Mouse (Mus musculus): ENCODE results near the gene Ncapd3. TPM values are rescaled to one million over a fixed set of nuclear protein-coding genes. Genes with fewer than 3 reads are reported as not detected.

Ncapd3 gene
- total and polyA plus RNA-seq, 2 experiments = 7.1 to 9.6 TPM

DNA sequence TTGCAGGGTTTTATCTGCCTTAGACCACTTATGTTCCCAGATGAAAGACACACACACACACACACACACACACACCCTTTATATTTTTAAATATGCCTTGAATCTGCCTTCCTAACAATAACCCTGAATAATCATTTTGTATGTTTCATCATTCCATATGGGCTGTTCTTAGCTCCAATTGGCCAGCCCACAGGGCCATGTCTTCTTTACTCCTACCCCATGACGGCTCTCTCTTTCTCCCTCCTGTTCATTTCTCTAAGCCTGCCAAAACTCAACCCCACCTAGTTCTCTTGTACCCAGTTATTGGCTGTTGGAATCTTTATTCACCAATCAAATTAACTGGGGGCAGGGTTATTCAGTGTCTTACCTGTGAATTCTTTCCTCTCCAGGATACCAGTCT, 60.2 kb downstream of the Ncapd3 start:
- 100% methylated on average over 1 of the region's 1 CpGs for WGBS

DNA sequence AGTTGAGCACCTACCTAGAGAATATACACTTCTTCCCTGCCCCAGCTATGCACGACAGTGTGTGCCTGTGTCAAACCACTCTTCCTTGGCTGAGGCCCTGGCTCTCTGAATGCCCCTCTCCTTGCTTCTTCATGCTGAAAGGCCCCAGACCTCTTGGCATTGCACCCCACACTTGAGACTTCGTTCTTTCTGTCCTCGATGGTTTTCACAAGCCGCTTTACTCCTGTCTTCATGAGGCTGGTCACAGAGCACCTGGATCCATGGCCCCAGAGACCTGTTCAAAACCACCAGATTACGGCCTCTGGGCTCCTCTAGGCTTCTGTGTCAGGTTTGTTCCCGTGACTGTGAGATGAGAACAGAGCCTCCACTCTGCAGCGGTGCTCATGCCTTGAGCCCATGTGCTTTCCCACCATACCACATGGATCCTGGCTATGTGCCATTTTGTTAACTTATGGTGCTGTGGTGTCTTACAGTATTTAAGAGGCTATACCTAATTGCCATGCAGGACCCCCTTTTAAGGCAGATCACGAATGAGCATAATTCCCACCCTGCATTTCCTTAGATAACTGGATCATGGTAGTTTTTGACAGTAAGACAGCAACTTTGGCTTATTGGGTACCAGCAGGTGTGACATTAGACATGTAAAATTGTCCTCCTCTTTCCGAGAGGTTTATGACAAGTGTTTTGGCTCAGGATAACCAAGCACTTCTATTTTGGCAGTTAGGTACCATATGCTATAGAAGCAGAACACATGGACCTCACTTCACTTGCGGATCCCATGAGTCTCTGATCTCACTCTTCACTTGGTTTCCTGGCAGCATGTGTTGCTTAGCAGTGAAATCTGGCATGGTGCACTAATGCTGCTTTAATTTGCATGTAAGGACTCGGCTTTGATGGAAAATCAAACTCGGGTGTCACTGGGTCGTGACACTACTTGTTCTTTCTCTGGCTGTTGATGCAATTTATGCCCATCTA, 61.1 kb downstream of the Ncapd3 start:
- 94% methylated on average over 13 of the region's 13 CpGs for WGBS
- Histone ChIP-seq H3K4me1 (ENCODE audit: control insufficient read depth, insufficient read depth, low read length) (no peaks in the 10 kb centered on the region), H3K9ac (ENCODE audit: low read depth, low read length) (no peak overlapping the region), H3K79me2 (ENCODE audit: control insufficient read depth, insufficient read depth, low read length) (no peaks in the 10 kb centered on the region), H3K27ac (replicated peaks; ENCODE audit: insufficient read depth, low read depth, low read length) (no peak overlapping the region), H3K4me3 (ENCODE audit: insufficient read depth, low read depth, low read length) (no peak overlapping the region), H3K36me3 (ENCODE audit: control insufficient read depth, insufficient read depth, low read length) (peaks cover 32% of the 10 kb centered on the region; the same call in 1 of the 2 replicates), H3K27me3 (ENCODE audit: control insufficient read depth, insufficient read depth, low read length) (no peaks in the 10 kb centered on the region)
- TF ChIP-seq CTCF (IDR thresholded peaks at IDR 0.05; ENCODE audit: low read depth, low read length) = no peak
- TF ChIP-seq POLR2A (IDR thresholded peaks at IDR 0.05; ENCODE audit: extremely low read depth, insufficient read depth, low read length) = no peak
- no peak for DNase-seq (ENCODE audit: extremely low read depth, low read depth, low spot score)

More for the DNA sequence above, 60.2 kb downstream of the Ncapd3 start:
- H3K27ac ChIP-seq (replicated peaks; ENCODE audit: insufficient read depth, low read depth, low read length) = no peak overlapping the region
- H3K4me1 ChIP-seq (ENCODE audit: control insufficient read depth, insufficient read depth, low read length) = no peaks in the 10 kb centered on the region
- TF ChIP-seq CTCF (IDR thresholded peaks at IDR 0.05; ENCODE audit: low read depth, low read length) (no peak), POLR2A (IDR thresholded peaks at IDR 0.05; ENCODE audit: extremely low read depth, insufficient read depth, low read length) (no peak)
- H3K4me3 ChIP-seq (ENCODE audit: insufficient read depth, low read depth, low read length) = no peak overlapping the region
- no peaks in the 10 kb centered on the region for H3K27me3 ChIP-seq (ENCODE audit: control insufficient read depth, insufficient read depth, low read length)
- no peak for DNase-seq (ENCODE audit: extremely low read depth, low read depth, low spot score)
- no peaks in the 10 kb centered on the region for H3K79me2 ChIP-seq (ENCODE audit: control insufficient read depth, insufficient read depth, low read length)
- no peak overlapping the region for H3K9ac ChIP-seq (ENCODE audit: low read depth, low read length)
- peaks cover 39% of the 10 kb centered on the region for H3K36me3 ChIP-seq (ENCODE audit: control insufficient read depth, insufficient read depth, low read length)

DNA sequence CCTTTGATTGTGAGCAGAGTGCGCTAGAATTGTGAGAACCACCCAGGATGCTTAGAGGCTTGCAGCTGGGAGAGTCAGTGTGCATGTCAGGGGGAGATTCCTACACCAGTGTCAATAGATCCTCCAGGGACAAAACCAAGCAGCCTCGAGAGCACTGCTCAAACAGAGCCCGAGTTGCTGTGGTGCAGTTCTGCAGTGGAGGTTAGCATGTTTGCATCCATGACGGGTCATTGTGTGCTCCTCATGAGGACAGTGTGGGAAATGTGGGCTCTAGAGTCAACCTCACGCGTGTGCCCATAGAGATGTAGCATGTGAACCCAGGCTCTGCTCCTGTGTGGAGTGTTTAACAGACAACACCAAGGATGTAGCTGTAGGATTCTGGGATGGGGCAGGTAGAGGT, 62.9 kb downstream of the Ncapd3 start:
- no peak overlapping the region for H3K27ac ChIP-seq (replicated peaks; ENCODE audit: insufficient read depth, low read depth, low read length)
- H3K27me3 ChIP-seq (ENCODE audit: control insufficient read depth, insufficient read depth, low read length) = no peaks in the 10 kb centered on the region
- no peaks in the 10 kb centered on the region for H3K4me1 ChIP-seq (ENCODE audit: control insufficient read depth, insufficient read depth, low read length)
- H3K4me3 ChIP-seq (ENCODE audit: insufficient read depth, low read depth, low read length) = no peak overlapping the region
- DNase-seq (ENCODE audit: extremely low read depth, low read depth, low spot score) = no peak
- no peak overlapping the region for H3K9ac ChIP-seq (ENCODE audit: low read depth, low read length)
- H3K79me2 ChIP-seq (ENCODE audit: control insufficient read depth, insufficient read depth, low read length) = no peaks in the 10 kb centered on the region
- TF ChIP-seq CTCF (IDR thresholded peaks at IDR 0.05; ENCODE audit: low read depth, low read length) (no peak), POLR2A (IDR thresholded peaks at IDR 0.05; ENCODE audit: extremely low read depth, insufficient read depth, low read length) (no peak)
- WGBS = 90% methylated on average over 6 of the region's 6 CpGs
- peaks cover 32% of the 10 kb centered on the region; the same call in 1 of the 2 replicates for H3K36me3 ChIP-seq (ENCODE audit: control insufficient read depth, insufficient read depth, low read length)

DNA sequence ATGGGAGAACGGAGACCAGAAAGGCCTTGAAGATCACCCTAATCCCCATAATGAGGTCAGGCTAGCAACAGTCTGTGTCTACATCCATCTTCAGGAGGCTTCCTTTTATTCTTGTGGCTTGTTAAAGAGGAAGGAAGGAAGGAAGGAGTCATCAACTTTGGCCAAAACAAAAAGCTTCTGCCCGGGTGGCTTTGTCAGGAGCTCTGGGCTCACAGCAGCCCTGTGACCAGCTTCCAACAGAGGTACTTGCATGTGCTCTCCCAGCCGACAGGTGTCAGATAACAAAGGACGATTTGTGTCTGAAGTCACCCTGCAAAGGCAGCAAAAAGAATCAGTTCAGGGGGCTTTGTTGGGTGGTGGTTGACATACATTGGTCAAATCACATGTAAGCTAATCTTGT, 68.1 kb downstream of the Ncapd3 start:
- 73% methylated on average over 4 of the region's 4 CpGs for WGBS
- DNase-seq (ENCODE audit: extremely low read depth, low read depth, low spot score) = no peak
- H3K27me3 ChIP-seq (ENCODE audit: control insufficient read depth, insufficient read depth, low read length) = no peaks in the 10 kb centered on the region
- 0 out of 2 replicates have a peak overlapping the region, but pooled peaks have one; percentile 45 for H3K27ac ChIP-seq (replicated peaks; ENCODE audit: insufficient read depth, low read depth, low read length)
- H3K4me1 ChIP-seq (ENCODE audit: control insufficient read depth, insufficient read depth, low read length) = no peaks in the 10 kb centered on the region
- H3K4me3 ChIP-seq (ENCODE audit: insufficient read depth, low read depth, low read length) = no peak overlapping the region
- H3K36me3 ChIP-seq (ENCODE audit: control insufficient read depth, insufficient read depth, low read length) = peaks cover 10% of the 10 kb centered on the region; the same call in 1 of the 2 replicates
- TF ChIP-seq POLR2A (IDR thresholded peaks at IDR 0.05; ENCODE audit: extremely low read depth, insufficient read depth, low read length) (no peak), CTCF (IDR thresholded peaks at IDR 0.05; ENCODE audit: low read depth, low read length) (no peak)
- no peaks in the 10 kb centered on the region for H3K79me2 ChIP-seq (ENCODE audit: control insufficient read depth, insufficient read depth, low read length)
- H3K9ac ChIP-seq (ENCODE audit: low read depth, low read length) = no peak overlapping the region

DNA sequence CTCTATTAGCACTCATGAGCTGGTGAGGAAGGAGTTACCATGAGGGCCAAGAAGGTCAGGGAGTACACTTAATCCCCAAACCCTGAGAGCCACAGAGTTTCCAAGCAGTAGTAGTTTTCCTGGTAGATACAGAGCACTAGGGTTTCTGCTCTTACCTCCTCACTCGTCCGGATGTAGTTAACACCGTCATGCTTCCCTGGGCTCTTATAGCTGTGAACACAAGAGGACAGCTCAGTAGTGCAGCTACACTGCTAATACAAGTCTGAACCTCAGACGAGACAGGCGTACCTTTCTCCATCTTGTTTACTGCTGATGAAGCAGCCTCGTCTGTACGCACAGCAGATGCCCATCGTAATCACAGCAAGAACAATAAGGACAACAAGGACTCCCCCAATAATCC, 68.6 kb downstream of the Ncapd3 start:
- H3K4me1 ChIP-seq (ENCODE audit: control insufficient read depth, insufficient read depth, low read length) = no peaks in the 10 kb centered on the region
- H3K9ac ChIP-seq (ENCODE audit: low read depth, low read length) = no peak overlapping the region
- TF ChIP-seq POLR2A (IDR thresholded peaks at IDR 0.05; ENCODE audit: extremely low read depth, insufficient read depth, low read length) = no peak
- TF ChIP-seq CTCF (IDR thresholded peaks at IDR 0.05; ENCODE audit: low read depth, low read length) = no peak
- no peaks in the 10 kb centered on the region for H3K27me3 ChIP-seq (ENCODE audit: control insufficient read depth, insufficient read depth, low read length)
- no peak overlapping the region for H3K4me3 ChIP-seq (ENCODE audit: insufficient read depth, low read depth, low read length)
- H3K27ac ChIP-seq (replicated peaks; ENCODE audit: insufficient read depth, low read depth, low read length) = no peak overlapping the region
- 87% methylated on average over 8 of the region's 8 CpGs for WGBS
- peaks cover 9% of the 10 kb centered on the region; the same call in 1 of the 2 replicates for H3K36me3 ChIP-seq (ENCODE audit: control insufficient read depth, insufficient read depth, low read length)
- no peaks in the 10 kb centered on the region for H3K79me2 ChIP-seq (ENCODE audit: control insufficient read depth, insufficient read depth, low read length)
- DNase-seq (ENCODE audit: extremely low read depth, low read depth, low spot score) = no peak

DNA sequence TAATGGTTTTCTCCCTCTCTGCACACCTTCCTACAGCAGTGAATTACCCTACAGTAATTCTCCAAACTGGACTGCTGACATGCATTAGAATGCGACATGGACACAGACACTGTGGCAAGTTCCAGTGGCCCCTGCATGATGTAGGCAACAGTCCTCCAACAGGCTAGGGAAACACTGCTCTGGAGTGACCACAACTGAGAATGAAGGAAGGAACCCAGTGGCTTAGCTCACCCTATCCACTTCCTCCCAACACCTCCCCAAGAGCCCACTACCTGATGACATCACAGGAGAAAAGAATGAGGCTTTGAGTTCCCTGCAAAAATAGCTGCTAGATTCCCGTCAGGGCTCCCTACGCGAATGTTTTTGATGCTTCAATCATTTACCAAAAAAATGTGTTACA, 69.5 kb downstream of the Ncapd3 start:
- DNase-seq (ENCODE audit: extremely low read depth, low read depth, low spot score) = no peak
- H3K4me1 ChIP-seq (ENCODE audit: control insufficient read depth, insufficient read depth, low read length) = no peaks in the 10 kb centered on the region
- H3K36me3 ChIP-seq (ENCODE audit: control insufficient read depth, insufficient read depth, low read length) = peaks cover 5% of the 10 kb centered on the region; the same call in 1 of the 2 replicates
- H3K9ac ChIP-seq (ENCODE audit: low read depth, low read length) = no peak overlapping the region
- no peak overlapping the region for H3K4me3 ChIP-seq (ENCODE audit: insufficient read depth, low read depth, low read length)
- H3K27ac ChIP-seq (replicated peaks; ENCODE audit: insufficient read depth, low read depth, low read length) = no peak overlapping the region
- 92% methylated on average over 4 of the region's 4 CpGs for WGBS
- no peaks in the 10 kb centered on the region for H3K79me2 ChIP-seq (ENCODE audit: control insufficient read depth, insufficient read depth, low read length)
- H3K27me3 ChIP-seq (ENCODE audit: control insufficient read depth, insufficient read depth, low read length) = no peaks in the 10 kb centered on the region
- TF ChIP-seq CTCF (IDR thresholded peaks at IDR 0.05; ENCODE audit: low read depth, low read length) (no peak), POLR2A (IDR thresholded peaks at IDR 0.05; ENCODE audit: extremely low read depth, insufficient read depth, low read length) (no peak)
